Mouse (Mus musculus) hindbrain, embryonic 16.5 days (tissue): ENCODE results near the gene Cmss1. TPM values are rescaled to one million over a fixed set of nuclear protein-coding genes. Genes with fewer than 3 reads are reported as not detected.

Source experiments
- ATAC-seq: fragments of 200-750 bp; cut with Nextera tagmentation; 2 replicates; pipeline ENCODE4 v1.8.0; 2017; ENCODE audit warnings: moderate TSS enrichment, moderate library complexity
- H3K27ac ChIP-seq: fragments of 300-500 bp; sonication (generic); 2 replicates; pipeline ENCODE4 v1.5.1; 2014; ENCODE audit warnings: low read depth, mild to moderate bottlenecking, control low read depth, low read length, moderate library complexity
- H3K27me3 ChIP-seq: fragments of 300-500 bp; sonication (generic); replicated peaks from 2 replicates; pipeline ENCODE4 v1.6.1; 2014; ENCODE audit warnings: low read length; ENCODE audit not compliant: control insufficient read depth, insufficient read depth
- H3K36me3 ChIP-seq: fragments of 300-500 bp; sonication (generic); 2 replicates; pipeline ENCODE4 v1.6.1; 2014; ENCODE audit warnings: mild to moderate bottlenecking, low read length, moderate library complexity, mixed read lengths; ENCODE audit not compliant: control insufficient read depth, insufficient read depth
- H3K4me1 ChIP-seq: fragments of 300-500 bp; sonication (generic); 2 replicates; pipeline ENCODE4 v1.6.1; 2014; ENCODE audit warnings: low read depth, low read length; ENCODE audit not compliant: control insufficient read depth, insufficient read depth
- H3K4me2 ChIP-seq: fragments of 300-500 bp; sonication (generic); 2 replicates; pipeline ENCODE4 v1.6.1; 2014; ENCODE audit warnings: mild to moderate bottlenecking, low read length, control low read depth, moderate library complexity
- H3K4me3 ChIP-seq: fragments of 300-500 bp; sonication (generic); 2 replicates; pipeline ENCODE4 v1.5.1; 2014; ENCODE audit warnings: mild to moderate bottlenecking, low read length, control low read depth, moderate library complexity
- H3K9ac ChIP-seq: fragments of 300-500 bp; sonication (generic); 2 replicates; pipeline ENCODE4 v1.6.1; 2014; ENCODE audit warnings: low read depth, mild to moderate bottlenecking, control low read depth, low read length, moderate library complexity
- H3K9me3 ChIP-seq: fragments of 300-500 bp; sonication (generic); 2 replicates; pipeline ENCODE4 v1.6.1; 2014; ENCODE audit warnings: mild to moderate bottlenecking, low read length, moderate library complexity; ENCODE audit not compliant: control insufficient read depth
- WGBS: fragments of 180-500 bp; shearing (Covaris S2); extraction: QIAGEN DNeasy Blood & Tissue Kit; methylation state at CpG from one replicate; pipeline ENCODE4 v1.1.7; 2014; 5-methylcytosine and 5-hydroxymethylcytosine counted together
- polyA plus RNA-seq: library from polyadenylated mRNA; unstranded; fragments of >200 nt; fragmentation: Nextera tagmentation; extraction: Ambion mirVana; gene quantifications from 2 replicates; pipeline ENCODE4 v1.2.1, GENCODE M21; 2015

The Cmss1 gene
- polyA plus RNA-seq, 1 experiment from 2014 or later, result 38.4 TPM

DNA sequence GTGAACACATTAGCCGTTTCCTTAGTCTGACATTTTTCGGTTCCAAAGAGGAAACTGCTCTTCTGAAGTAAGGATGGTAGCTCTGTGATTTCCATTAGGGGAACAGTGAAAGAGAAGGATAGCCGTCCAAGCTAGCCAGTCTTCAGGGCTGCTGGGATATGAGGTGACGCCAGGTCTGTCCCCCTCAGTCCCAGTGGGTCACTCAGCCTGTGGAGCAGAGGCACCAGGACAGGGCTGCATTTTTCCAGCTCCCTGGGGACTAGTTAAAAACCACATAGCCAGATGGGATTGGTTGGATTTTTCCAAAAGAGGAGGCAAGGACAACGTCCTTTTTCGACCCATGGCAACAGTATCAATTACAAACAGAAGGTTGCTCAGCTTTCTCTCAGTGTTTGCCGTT lies 279.7 kb downstream of the Cmss1 start:
- H3K9ac ChIP-seq, result no peak overlapping the region
- H3K4me1 ChIP-seq, result no peaks in the 10 kb centered on the region
- H3K27ac ChIP-seq, result no peak overlapping the region
- no peaks in the 10 kb centered on the region for H3K27me3 ChIP-seq
- no peak for ATAC-seq
- no peaks in the 10 kb centered on the region for H3K9me3 ChIP-seq
- WGBS, result 80% methylated on average over 7 of the region's 7 CpGs
- no peaks in the 10 kb centered on the region for H3K36me3 ChIP-seq
- H3K4me2 ChIP-seq, result no peak overlapping the region
- H3K4me3 ChIP-seq, result no peak overlapping the region

DNA sequence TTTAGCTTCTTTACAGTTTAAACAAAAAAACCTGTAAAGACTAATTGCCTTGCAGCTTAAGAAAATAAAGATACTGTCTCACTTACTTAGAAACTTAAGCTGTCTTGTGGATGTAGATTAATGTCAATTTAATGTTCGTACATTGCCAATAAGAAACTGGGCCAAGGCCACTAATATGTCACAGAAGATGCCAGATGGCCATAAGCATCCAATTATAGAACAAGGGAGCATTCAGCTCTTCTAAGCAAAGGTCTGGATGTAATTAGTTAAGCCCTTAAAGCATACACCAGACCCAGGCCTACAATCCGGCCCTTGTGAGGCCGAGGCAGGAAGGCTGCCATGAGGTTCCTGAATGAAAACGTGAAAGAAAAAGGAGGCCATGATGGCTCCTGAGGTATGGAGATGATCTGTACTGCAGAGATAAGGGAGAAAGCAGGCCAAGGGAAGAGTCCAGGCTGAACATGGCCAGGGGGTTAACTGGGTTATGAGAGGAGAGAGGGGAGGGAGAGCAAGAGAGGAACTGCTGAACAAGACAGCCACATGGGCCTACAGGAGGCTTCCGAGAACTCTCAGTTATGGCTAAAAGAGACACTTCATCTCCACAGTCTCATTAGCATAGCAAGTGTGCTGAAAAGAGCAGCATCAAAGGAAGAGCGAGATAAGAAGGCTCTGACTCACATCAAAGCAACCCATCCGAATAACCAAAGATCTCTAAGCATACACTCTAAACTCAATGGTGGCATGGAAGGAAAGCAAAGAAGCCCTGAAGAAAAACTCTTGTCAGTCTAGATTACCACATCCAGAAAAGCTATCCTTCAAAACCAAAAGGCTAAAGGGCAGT lies 287.2 kb downstream of the Cmss1 start:
- 69% methylated on average over 7 of the region's 7 CpGs for WGBS
- Histone ChIP-seq H3K27me3 (no peaks in the 10 kb centered on the region), H3K4me1 (no peaks in the 10 kb centered on the region), H3K9me3 (no peaks in the 10 kb centered on the region), H3K4me3 (no peak overlapping the region), H3K9ac (no peak overlapping the region), H3K27ac (no peak overlapping the region), H3K36me3 (no peaks in the 10 kb centered on the region), H3K4me2 (no peak overlapping the region)
- ATAC-seq, result no peak

GRCm38 (mm10) chr16:57318637-57319125 lies 288.0 kb downstream of the Cmss1 start:
- WGBS, result 81% methylated on average over 8 of the region's 8 CpGs
- Histone ChIP-seq H3K27me3 (no peaks in the 10 kb centered on the region), H3K4me2 (no peak overlapping the region), H3K36me3 (no peaks in the 10 kb centered on the region), H3K9ac (no peak overlapping the region), H3K27ac (no peak overlapping the region), H3K4me1 (no peaks in the 10 kb centered on the region), H3K9me3 (no peaks in the 10 kb centered on the region), H3K4me3 (no peak overlapping the region)
- ATAC-seq, result no peak

GRCm38 (mm10) chr16:57317882-57318636 lies 288.6 kb downstream of the Cmss1 start:
- Histone ChIP-seq H3K36me3 (no peaks in the 10 kb centered on the region), H3K27me3 (no peaks in the 10 kb centered on the region), H3K4me2 (no peak overlapping the region), H3K4me3 (no peak overlapping the region), H3K9ac (no peak overlapping the region), H3K4me1 (no peaks in the 10 kb centered on the region), H3K27ac (no peak overlapping the region), H3K9me3 (no peaks in the 10 kb centered on the region)
- ATAC-seq, result no peak
- 55% methylated on average over 13 of the region's 13 CpGs for WGBS

- Histone ChIP-seq H3K9ac (no peak overlapping the region), H3K27me3 (no peaks in the 10 kb centered on the region), H3K4me1 (no peaks in the 10 kb centered on the region), H3K27ac (no peak overlapping the region), H3K9me3 (no peaks in the 10 kb centered on the region), H3K4me3 (no peak overlapping the region), H3K4me2 (no peak overlapping the region), H3K36me3 (no peaks in the 10 kb centered on the region)
- 84% methylated on average over 4 of the region's 4 CpGs for WGBS
- no peak for ATAC-seq
Measured at GRCm38 (mm10) chr16:57317127-57317526, 289.5 kb downstream of the Cmss1 start.

DNA sequence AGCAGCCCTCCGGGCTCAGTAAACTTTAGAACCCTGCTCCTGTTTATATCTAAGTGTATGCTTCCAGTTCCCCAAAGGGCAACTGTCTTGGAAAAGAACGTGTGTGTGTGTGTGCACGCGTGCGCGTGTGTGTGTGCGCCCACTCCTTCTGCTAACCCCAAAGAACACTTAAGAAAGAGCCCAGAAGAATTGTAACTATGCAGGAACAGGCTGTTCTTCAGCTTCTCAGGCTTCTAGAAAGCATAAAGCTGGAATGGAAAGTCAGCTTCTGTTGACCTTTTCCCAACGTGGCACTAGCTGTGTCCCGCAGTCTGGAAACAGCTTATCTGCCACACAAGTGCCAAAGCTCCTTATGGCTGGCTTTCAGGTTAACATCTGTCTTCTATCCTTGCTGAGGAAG lies 291.6 kb downstream of the Cmss1 start:
- no peak overlapping the region for H3K9ac ChIP-seq
- H3K4me1 ChIP-seq, result no peaks in the 10 kb centered on the region
- no peaks in the 10 kb centered on the region for H3K36me3 ChIP-seq
- ATAC-seq, result no peak
- H3K4me2 ChIP-seq, result no peak overlapping the region
- WGBS, result 87% methylated on average over 9 of the region's 9 CpGs
- no peak overlapping the region for H3K4me3 ChIP-seq
- H3K27ac ChIP-seq, result no peak overlapping the region
- no peaks in the 10 kb centered on the region for H3K27me3 ChIP-seq
- H3K9me3 ChIP-seq, result no peaks in the 10 kb centered on the region

DNA sequence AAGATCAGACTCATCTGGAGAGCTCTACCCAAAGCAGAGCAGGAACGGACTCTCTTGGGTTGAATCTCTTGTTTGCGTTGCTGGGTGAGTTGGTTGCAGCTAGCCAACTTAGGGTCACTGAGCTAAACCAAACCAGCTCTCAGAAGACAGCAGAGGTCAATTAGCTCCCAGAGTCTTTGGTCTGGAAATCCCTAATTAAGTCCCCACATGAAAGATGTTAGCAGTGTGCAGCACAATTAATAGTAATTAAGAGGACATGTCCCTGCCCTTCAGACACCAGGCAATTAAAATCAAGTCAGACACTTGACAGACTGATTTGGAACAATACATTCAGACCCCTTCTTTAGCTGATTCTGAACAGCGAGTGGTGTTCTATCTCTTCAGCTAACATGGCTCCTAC lies 292.4 kb downstream of the Cmss1 start:
- no peaks in the 10 kb centered on the region for H3K36me3 ChIP-seq
- H3K4me3 ChIP-seq, result no peak overlapping the region
- H3K9ac ChIP-seq, result no peak overlapping the region
- WGBS, result 66% methylated on average over 3 of the region's 3 CpGs
- no peaks in the 10 kb centered on the region for H3K4me1 ChIP-seq
- no peak for ATAC-seq
- H3K9me3 ChIP-seq, result no peaks in the 10 kb centered on the region
- H3K27me3 ChIP-seq, result no peaks in the 10 kb centered on the region
- H3K4me2 ChIP-seq, result no peak overlapping the region
- H3K27ac ChIP-seq, result no peak overlapping the region

GRCm38 (mm10) chr16:57313487-57313886 lies 293.2 kb downstream of the Cmss1 start:
- Histone ChIP-seq H3K9me3 (no peaks in the 10 kb centered on the region), H3K4me2 (no peak overlapping the region), H3K36me3 (no peaks in the 10 kb centered on the region), H3K27ac (no peak overlapping the region), H3K9ac (no peak overlapping the region), H3K27me3 (no peaks in the 10 kb centered on the region), H3K4me3 (no peak overlapping the region), H3K4me1 (no peaks in the 10 kb centered on the region)
- no peak for ATAC-seq
- WGBS, result 90% methylated on average over 3 of the region's 3 CpGs

DNA sequence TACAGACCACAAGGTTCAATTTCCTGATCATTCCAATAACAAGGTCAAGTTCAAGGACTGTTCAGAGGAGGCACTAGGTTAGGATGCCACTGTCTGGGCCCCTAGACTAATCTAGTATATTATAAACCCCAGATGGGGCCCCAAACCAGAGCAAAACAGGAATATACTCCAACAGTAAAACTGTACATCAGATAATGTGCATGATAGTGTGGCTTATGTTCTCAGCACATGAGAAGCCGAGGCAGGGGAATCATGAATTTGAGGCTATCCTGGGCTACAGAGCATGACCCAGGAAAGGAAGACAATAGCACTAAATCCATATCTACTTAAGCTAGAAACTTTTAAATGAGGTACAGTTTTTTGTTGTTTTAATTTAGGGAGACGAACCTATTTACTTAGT lies 294.5 kb downstream of the Cmss1 start:
- H3K36me3 ChIP-seq, result no peaks in the 10 kb centered on the region
- ATAC-seq, result no peak
- no peak overlapping the region for H3K4me3 ChIP-seq

More for the DNA sequence above, 294.5 kb downstream of the Cmss1 start:
- Histone ChIP-seq H3K9me3 (no peaks in the 10 kb centered on the region), H3K27me3 (no peaks in the 10 kb centered on the region), H3K4me1 (no peaks in the 10 kb centered on the region), H3K27ac (no peak overlapping the region), H3K4me2 (no peak overlapping the region), H3K9ac (no peak overlapping the region)
- 92% methylated on average over 2 of the region's 2 CpGs for WGBS
